Mouse (Mus musculus) heart, adult 8-10 months (tissue): ENCODE measurements at regions not wholly inside any gene's neighbourhood (a gene's known extent, or its start where the extent isn't known, plus 50 kb on each side); places are given as distances from the start of the nearest gene placed in this dataset.

Source experiments
- DNase-seq: peaks from one replicate; pipeline ENCODE4 v3.0.0; 2022; ENCODE audit warnings: low spot score

DNA sequence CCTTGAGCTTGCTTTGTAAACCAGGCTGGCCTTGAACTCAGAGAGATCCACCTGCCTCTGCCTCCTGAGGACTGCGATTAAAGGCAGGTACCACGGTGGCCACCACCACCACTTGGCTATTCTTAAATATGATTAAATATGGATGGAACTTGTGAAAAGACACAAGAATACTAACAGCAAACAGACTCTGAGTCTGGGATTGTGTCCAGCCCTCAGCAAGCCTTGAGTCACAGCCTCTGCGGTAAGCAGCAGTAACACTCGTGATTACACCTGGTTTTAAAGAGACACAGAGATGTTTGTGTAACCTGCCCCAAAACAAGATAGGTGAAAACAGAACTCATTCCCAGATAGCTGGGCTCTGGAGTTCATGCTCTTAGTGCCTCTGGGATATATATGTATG lies 263.4 kb downstream of the Mreg start:
- no peak for DNase-seq

DNA sequence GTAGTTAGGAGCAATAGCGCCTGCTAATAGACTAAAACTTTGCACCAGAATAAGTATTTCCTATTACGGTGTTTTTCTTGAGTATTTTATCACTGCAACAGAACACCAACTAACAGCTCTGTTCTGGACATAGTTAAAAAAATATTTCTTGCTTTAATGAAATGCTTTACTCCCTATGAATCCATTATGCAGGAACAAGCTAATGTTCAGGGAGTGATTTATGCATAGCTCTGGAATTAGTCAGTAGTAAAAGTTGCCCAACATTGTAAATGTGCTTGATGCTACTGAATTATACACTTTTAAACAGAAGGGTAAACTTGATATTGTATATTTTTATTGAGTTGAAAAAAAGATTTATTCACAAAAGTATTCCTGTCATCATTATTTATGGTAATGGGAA lies 264.6 kb downstream of the Mreg start:
- DNase-seq, result no peak

DNA sequence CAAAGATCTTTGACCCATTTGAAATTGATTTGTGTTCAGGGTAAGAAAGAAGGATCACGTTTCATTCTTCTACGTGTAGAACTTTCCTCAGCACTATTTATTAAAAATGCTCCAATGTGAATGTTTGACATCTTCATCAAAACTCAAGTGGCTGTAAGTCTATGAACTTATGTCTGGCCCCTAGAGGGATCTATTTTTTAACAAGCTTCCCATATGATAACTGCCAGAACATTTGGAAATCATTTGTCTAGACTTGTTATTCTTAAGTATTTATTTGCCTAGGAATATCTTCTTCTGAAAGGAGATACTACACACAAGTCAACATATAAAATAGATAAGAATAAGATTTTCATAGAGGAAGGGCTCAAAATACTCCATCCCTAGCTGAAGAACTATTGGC lies 265.2 kb downstream of the Mreg start:
- DNase-seq, result no peak

DNA sequence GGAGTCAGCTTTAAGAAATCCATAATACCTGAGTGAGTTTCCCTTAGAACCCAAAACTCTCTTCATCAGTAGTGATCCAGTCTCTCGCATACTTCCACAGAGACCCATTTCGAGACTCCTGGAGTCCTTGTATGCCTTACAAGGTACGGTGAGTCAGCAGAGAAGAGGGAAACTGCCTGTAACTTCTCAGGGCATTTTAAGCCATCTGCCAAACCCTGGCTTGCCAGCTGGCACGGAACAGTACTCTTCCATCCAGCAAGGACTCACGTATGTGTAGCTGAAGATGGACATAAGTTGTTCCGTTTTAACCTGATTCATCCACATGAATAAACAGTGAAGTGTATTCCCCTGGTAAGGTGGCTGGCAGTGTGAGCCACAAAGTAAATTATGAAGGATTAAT lies 267.0 kb downstream of the Mreg start:
- peak; percentile 36 for DNase-seq

DNA sequence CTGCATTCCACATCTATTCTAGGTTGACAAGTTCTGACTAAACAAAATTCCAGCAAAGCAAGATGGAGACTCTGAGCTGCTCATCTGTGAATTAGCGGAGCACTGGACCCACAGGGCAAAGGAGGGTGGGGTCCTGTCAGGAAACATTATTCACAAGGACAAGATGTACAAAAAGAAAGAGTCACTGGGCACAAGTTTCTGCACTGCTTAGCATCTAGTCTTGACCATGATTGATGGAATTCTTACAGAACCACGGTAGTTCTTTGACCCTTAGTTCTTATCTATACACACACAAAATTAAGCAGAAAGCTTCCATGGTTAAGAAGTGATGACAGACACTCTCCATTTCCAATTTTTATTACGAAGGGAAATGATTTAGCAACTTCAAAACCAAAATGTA lies 267.6 kb downstream of the Mreg start:
- DNase-seq, result no peak

DNA sequence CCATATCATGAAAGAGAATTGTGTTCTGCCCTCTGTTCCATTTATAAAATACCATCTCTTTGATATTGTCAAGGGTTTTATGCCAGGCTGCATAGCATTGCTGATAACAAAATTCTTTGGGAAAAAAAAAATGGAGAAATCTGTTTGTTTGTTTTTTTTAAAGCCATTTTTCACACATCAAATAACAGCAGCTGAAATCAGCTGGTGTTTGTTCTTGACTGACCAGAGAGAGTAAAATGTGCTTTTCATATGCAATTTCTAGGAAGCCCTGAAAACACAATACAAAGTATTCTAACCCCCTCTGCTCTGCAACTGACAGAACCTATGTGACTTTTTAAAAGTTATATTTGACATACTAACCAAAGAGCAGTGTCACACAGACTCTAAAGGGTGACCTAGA lies 270.0 kb downstream of the Mreg start:
- no peak for DNase-seq

DNA sequence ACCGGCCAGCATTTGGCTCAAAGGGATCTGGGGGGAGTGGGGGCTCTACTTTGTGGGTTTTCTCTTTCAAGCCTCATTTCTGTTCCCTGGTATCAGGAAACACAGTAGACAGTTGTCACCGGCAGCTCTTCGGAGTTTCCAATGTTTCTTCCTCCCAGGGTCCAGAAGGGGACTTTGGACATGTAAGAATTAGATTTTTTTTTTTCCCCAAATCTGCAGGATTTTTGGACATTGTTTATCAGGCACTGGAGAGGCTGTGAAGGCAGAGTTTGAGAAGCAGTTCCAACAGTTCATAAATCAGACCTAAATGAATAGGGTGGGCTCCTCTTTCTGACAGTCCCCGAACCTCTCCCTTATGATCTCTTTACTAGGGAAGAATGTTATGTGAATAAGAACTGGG lies 270.4 kb downstream of the Mreg start:
- DNase-seq, result no peak

DNA sequence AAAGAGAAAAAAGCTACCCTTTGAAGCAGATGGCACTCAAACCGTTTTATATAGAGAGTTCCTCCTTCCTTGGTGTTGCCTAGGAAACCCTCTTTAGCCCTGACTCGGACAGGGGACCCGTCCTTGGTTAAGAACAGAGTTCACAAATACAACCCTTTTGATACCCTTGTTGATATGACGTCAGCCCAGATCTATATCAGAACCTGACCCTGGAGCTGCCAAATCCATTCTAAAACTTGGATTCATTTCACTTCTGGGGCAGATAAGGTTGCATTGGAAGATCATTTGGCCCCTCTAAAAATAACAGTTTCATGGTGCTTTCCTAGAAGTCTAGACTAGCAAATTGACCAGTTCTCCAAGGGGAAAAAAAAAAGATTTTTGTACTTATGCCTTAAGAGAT lies 271.2 kb downstream of the Mreg start:
- DNase-seq, result no peak

DNA sequence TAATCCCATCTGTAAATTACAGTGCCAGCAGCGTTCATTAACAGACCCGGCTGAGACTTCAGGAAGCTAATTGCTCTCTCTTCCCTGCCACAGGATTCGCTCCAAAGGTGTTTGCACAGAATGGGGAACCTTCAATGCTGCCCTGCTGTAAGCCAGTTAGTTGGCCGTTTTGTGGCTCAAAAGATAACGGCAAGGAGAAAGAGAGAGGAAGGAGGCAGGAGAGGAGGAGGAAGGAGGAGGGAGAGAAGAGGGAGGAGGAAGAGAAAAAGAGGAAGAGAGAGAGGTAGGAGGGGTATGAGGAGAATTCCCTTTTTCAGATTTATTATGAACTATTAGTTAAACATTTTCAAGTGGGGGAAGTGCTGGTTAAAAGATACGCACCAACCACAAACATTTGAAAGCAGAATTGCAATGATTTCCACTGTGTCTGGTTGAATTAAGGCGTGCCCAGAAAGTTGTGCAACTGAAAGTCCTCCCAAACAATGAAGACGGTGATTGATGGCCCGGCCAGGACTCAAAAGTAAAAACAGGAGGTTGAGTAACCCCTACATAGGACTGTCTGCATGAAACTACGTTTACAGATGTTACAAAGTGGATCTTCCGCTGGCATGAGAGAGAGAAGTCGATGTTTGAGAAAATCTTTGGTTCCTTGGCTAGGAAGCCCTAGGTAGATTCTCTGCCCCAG lies 273.6 kb downstream of the Mreg start:
- DNase-seq, result no peak

DNA sequence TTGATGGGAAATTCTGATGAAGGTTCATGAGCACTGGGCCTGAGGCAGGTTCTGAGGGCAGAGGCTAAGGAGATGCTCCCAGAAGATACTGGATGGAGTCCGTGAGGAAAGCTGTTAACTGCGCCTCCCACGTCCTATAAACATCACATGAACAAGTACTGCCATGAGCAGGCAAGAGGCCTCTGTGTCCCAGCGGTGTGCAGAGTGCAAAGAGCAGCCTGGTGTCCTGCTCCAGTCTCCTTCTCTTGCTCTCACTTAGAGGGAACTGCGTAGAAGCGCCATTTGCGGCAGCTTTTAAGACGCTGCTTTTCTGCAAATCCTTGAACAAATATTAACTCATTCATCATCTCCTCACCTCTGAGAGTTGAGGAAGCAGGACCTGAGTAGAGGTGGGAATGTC lies 274.2 kb downstream of the Mreg start:
- DNase-seq, result no peak

DNA sequence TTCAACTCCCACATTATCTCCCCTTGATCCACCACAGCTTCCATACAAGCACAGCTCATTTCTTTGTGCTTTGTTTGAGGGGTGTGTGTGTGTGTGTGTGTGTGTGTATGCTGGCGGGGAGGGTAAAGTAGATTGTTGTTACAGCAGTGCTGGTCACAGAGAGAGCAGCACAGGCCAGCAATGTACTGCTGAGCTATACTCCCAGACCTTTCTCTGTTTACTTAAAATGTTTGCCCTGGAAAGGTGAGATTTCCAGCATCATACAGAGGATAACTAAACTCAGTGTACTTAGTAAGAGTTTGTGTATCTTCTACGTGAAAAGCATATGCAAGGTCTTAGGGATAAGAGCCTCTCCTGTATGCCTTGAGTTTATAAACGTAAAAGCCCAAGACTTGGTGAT lies 274.9 kb downstream of the Mreg start:
- DNase-seq, result no peak

DNA sequence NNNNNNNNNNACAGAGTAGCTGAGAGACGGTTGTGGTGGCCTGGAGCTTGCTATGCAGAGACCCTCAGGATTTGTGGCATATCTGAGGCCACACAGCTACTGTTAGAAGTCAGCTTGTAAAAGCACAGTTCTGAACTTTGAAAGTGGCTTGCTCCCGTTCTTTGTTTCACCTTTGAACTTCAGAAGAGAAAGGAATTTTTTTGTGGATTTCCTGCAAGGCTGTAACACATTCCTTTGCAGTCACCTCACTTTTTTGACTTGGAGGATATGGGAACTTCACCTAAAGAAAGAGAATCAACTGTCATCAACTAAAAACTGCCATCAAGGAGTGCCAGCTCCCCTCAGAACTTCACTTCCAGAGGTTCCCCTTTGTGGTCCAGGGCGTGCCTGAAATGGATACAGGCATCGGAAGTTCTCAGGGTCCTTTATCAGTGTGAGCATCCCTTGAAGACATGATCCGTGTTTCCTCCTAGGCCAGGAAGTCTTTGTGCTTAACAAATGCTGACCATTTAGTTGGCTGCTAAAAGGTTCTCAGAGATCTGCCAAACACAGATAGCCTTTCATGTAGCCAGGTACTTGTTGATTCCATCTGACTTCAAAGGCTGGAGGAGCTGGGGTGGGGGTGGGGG lies 275.5 kb downstream of the Mreg start:
- DNase-seq, result no peak

DNA sequence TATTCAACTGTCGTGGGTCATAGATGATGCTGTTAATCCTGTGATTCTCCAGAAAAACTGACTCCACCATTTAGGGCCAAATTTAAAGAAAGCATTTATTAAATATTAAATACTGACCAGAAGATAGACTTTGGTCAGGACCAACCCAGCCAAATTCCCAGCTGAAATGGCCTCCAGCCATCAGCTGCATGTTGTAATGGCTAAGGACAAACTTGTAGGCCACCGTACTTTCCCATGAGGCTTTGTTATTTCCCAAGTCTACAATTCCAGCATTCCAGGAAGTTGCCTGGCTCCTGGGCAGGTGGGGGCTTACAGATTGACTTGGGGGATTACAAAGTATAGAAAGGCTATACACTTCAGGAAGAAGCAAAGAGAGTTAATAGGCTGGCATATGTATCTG lies 272.5 kb upstream of the Fn1 start:
- DNase-seq, result no peak

DNA sequence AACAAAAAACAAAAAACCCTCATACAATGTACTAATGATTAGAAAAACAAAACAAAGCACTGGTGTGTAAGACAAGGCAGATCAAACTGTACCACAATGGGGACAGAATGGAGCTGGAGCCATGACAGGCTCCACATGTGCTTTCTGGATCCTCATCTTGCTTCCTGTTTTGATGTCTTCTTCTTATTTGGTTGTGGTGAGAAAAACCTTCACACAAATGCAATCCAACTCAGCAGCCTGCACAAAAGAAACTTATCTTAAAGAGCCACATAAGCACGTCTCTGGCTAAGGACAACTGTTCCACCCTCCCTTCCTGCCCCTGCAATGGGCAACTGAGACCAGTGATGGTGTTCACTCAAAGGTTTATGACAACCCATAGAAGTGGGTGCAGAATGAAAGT lies 271.9 kb upstream of the Fn1 start:
- DNase-seq, result no peak

DNA sequence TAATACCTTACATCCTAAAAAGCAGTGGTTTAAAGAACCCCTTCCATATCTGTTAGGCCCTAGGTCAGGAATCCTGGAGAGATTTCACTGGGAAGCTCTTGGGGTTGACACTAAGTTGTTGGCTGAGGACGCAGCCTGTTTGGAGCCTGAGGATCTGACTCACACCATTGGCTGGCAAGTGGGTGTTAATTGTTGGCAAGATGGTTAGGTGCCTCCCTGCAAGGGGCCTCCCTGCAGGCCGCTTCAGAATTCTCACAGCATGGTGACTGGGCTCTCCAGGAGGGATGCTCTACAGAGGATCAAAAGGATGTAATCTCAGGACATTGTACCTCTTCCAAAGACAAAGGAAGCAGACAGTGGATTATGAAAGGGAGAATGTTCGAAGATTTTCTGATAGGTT lies 270.7 kb upstream of the Fn1 start:
- DNase-seq, result no peak

DNA sequence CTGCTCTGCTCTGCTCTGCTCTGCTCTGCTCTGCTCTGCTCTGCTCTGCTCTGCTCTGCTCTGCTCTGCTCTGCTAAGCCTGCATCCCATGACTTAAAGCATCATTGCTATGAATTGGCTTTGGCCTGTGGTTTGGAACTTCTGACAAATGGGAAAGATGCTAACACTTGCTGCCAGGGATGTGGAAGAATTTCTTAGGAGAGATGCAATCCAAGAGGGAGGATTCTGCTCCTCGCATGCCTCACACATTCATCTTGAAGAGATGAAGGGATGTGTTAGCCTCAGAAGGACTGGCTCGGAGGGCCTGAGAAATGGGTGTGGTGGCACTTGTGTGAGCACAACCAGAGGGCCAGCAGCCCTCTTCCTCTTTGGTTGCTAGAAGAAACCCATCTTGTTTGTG lies 268.5 kb upstream of the Fn1 start:
- no peak for DNase-seq

DNA sequence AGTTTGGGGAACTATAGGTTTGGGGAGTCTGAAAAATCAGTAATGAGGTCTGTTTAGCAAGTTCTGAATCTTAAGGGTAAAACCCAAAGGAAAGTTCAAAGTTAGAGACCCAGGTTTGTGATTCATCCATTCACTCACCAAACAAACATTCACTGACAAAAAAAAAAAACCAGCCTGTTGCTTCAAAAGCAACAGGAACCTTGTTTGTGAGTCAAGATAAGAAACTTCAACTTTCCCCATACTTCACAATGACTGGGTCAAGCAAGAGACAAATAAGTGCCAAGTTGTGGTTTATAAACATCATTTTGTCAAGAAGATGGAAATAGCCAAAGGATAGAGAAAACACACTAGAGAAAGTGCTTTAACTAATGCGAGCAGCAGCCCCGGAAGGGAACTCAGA lies 266.9 kb upstream of the Fn1 start:
- DNase-seq, result no peak

DNA sequence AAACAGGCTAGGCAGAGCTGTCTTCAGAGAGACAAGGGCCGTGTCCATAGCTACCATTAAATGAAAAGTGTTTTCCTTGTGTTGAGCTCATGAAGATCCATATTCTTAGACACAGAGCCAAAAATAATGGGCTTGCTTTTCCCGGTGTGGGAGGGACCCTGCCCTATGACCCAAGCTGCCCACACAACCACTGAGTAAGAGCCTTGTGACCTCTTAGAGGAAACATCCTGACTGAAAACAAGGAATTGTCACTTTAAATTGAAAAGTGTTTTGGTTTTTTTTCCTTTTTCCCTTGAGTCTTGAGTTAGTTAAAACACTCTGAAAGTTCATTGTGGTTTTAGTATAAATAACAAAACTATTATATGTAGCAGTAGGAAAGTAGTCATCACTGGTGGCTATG lies 264.0 kb upstream of the Fn1 start:
- no peak for DNase-seq

DNA sequence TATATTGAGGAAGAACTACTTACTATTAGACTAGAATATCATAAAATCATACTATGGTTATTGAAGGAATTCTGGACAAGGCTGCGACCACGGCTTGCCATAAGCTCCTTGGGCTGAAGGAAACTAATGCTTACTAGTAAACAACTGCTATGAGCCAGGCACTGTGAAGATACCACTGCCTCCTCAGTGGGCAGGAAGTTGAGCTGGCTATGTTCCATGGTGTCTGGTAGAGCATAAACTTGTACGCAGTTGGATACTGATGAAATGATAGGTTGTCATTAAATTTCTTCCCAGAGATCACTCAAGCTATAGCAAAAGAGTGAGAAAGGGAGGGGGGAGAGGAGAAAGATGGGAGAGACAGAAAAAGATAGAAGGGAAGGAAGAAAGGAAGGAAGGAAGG lies 261.4 kb upstream of the Fn1 start:
- DNase-seq, result no peak

DNA sequence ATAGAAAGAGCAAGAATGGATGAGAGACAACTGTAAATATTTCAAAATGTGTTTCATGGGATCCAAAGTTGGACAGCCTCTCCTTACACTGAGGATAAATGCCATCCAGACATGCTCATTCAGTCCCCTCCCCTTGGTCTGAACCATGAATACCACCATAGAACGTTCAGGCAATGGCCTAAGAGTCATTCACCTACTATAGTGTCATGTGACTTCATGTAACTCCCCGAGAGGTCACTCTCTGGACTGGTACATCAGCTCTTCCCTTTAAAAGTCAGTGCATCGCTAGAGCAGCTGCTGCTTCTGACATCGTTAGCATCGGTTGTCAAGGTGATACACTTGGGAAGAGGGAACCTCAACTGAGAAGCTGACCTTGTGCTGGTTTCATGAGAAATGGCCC lies 260.2 kb upstream of the Fn1 start:
- no peak for DNase-seq

DNA sequence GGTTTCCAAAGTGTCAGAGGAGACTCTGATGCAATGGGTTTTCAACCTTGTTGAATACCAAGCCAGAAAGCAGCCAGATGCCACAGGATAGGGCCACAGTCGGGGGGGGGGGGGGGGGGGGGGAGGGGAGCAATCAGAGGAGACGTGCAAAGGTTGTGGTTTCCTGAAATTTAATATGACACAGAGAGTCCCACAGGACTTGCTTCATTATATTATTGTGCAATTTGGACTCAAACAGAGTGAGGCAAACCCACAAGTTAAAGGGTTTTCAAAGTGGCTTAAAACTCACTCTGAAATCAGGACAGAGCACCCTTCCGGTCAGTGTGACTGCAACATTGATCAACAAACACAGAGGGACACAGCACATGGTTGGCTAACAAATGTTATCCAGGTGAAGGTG lies 259.4 kb upstream of the Fn1 start:
- DNase-seq, result no peak

DNA sequence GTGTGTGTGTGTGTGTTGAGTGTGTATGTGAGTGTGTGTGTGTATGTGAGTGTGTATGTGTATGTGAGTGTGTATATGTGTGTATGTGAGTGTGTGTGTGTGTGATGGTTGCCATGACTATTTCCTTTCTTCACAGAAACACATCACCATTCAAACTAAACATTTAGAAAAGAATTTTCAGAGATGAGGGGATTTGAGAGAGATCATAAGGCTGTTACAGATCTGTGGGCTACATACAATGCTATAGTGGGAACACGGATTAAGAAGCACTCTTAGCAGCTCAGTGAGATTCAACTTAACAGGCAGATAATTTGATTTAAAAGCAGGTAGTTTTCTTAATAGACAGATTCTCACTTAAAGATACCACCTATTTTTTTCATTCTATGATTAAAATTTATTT lies 257.1 kb upstream of the Fn1 start:
- no peak for DNase-seq

DNA sequence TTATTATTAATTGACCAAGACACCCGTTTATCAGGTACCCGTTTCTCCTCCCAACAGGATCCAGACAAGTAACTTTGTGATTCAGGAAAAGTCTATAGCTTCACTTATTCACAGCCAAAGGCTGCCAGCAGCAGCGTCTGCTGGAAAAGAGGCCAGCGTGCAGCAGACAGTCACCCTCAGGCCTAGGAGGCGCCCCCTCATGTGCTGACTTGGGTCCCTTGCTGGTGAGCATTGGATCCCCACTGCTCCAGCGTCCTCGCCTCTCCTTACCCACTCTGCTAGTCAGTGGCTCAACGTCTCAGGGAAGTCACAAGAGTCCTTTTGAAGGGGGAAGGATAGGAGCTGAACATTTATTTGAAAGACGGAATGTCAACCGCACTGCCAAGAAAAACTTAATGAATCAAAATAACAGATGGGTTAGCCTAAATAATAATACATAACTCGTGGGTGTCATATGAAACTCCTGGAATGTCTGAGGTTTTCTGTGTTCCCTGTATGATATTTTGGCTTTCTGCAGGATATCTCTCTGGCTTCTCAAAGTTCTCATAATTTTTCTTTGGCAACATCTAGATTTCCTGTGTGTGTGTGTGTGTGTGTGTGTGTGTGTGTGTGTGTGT lies 256.6 kb upstream of the Fn1 start:
- no peak for DNase-seq
